Mouse (Mus musculus) MEL (cell line): Measurements from ENCODE around the gene Zbtb22. TPM values are rescaled to one million over a fixed set of nuclear protein-coding genes. Genes with fewer than 3 reads are reported as not detected.
"Not testable (repeated sequence)": the region's sequence is repeated elsewhere in the genome, so short reads cannot be mapped to it uniquely, and the experiment has no call there.

Experiments
- DNase-seq: peaks from one replicate; pipeline ENCODE4 v3.0.0; 2011; ENCODE audit warnings: low read depth, low spot score
- H3K27ac ChIP-seq: 2 replicates; pipeline ENCODE4 v1.5.1; 2012; ENCODE audit warnings: low read depth, mild to moderate bottlenecking, control low read depth, low read length, moderate library complexity; ENCODE audit not compliant: control insufficient read depth
- H3K27me3 ChIP-seq, 2 experiments: fragments of 150-350 bp in 1 of 2; sonication (generic) in 1 of 2; 2 replicates each; pipeline ENCODE4 v1.6.1; 2012; ENCODE audit warnings: low read length in 2 of 2, mild to moderate bottlenecking in 2 of 2, improper control_type of control experiment in 1 of 2, moderate library complexity in 1 of 2; ENCODE audit not compliant: insufficient read depth in 2 of 2, control insufficient read depth in 1 of 2
- H3K36me3 ChIP-seq, 2 experiments: 2 replicates each; pipeline ENCODE4 v1.6.1; 2012 to 2014; ENCODE audit warnings: low read length in 2 of 2, improper control_type of control experiment in 1 of 2, inconsistent platforms in 1 of 2, mild to moderate bottlenecking in 1 of 2; ENCODE audit not compliant: insufficient read depth in 2 of 2, control insufficient read depth in 1 of 2
- H3K4me1 ChIP-seq, 2 experiments: fragments of 150-350 bp in 1 of 2; sonication (generic) in 1 of 2; 2 replicates each; pipeline ENCODE4 v1.6.1; 2012; ENCODE audit warnings: low read length in 2 of 2, improper control_type of control experiment in 1 of 2, mild to moderate bottlenecking in 1 of 2; ENCODE audit not compliant: insufficient read depth in 2 of 2, control insufficient read depth in 1 of 2
- H3K4me3 ChIP-seq, 2 experiments: fragments of 150-350 bp in 1 of 2; sonication (generic) in 1 of 2; 2 replicates each; pipeline ENCODE4 v1.5.1; 2012; ENCODE audit warnings: low read depth in 2 of 2, low read length in 2 of 2, mild to moderate bottlenecking in 2 of 2, moderate library complexity in 2 of 2, control low read depth in 1 of 2, improper control_type of control experiment in 1 of 2; ENCODE audit not compliant: control insufficient read depth in 1 of 2, insufficient read depth in 1 of 2
- H3K79me2 ChIP-seq: 2 replicates; pipeline ENCODE4 v1.6.1; 2012; ENCODE audit warnings: mild to moderate bottlenecking, low read length, moderate library complexity; ENCODE audit not compliant: control insufficient read depth, poor library complexity, insufficient read depth
- H3K9ac ChIP-seq: 2 replicates; pipeline ENCODE4 v1.6.1; 2012; ENCODE audit warnings: low read depth, mild to moderate bottlenecking, control low read depth, low read length, moderate library complexity; ENCODE audit not compliant: control insufficient read depth, poor library complexity, severe bottlenecking
- H3K9me3 ChIP-seq: fragments of 150-350 bp; sonication (generic); replicated peaks from 2 replicates; pipeline ENCODE4 v1.6.1; 2012; ENCODE audit warnings: mild to moderate bottlenecking, low read length, improper control_type of control experiment, moderate library complexity; ENCODE audit not compliant: insufficient read depth
- BHLHE40 ChIP-seq: IDR thresholded peaks from 2 replicates; pipeline ENCODE4 v1.6.1; 2012; ENCODE audit warnings: low read depth, mild to moderate bottlenecking, inconsistent platforms, low read length, improper control_type of control experiment, borderline replicate concordance
- E2F4 ChIP-seq: IDR thresholded peaks from 2 replicates; pipeline ENCODE4 v1.6.1; 2011; ENCODE audit warnings: low read depth, low read length, improper control_type of control experiment, borderline replicate concordance
- EP300 ChIP-seq, 2 experiments: IDR thresholded peaks; 2 replicates each; pipeline ENCODE4 v1.6.1; 2011; ENCODE audit warnings: improper control_type of control experiment in 2 of 2, low read length in 2 of 2, low read depth in 1 of 2, mild to moderate bottlenecking in 1 of 2
- ETS1 ChIP-seq: IDR thresholded peaks from 2 replicates; pipeline ENCODE4 v1.6.1; 2012; ENCODE audit warnings: low read depth, mild to moderate bottlenecking, inconsistent platforms, low read length, improper control_type of control experiment, moderate library complexity
- GABPA ChIP-seq: IDR thresholded peaks from 2 replicates; pipeline ENCODE4 v1.6.1; 2012; ENCODE audit warnings: low read depth, mild to moderate bottlenecking, inconsistent platforms, low read length, improper control_type of control experiment, moderate library complexity
- GATA1 ChIP-seq: IDR thresholded peaks from 2 replicates; pipeline ENCODE4 v1.6.1; 2011; ENCODE audit warnings: low read depth, low read length, improper control_type of control experiment
- HCFC1 ChIP-seq: IDR thresholded peaks from 2 replicates; pipeline ENCODE4 v1.6.1; 2012; ENCODE audit warnings: low read depth, mild to moderate bottlenecking, inconsistent platforms, low read length, improper control_type of control experiment, moderate library complexity
- JUND ChIP-seq: IDR thresholded peaks from 2 replicates; pipeline ENCODE4 v1.6.1; 2011; ENCODE audit warnings: low read depth, mild to moderate bottlenecking, improper control_type of control experiment, low read length
- KAT2A ChIP-seq: conservative IDR thresholded peaks from 2 replicates; pipeline ENCODE4 v1.6.1; 2012; ENCODE audit warnings: low read depth, low read length, improper control_type of control experiment, inconsistent platforms
- MAFK ChIP-seq: IDR thresholded peaks from 2 replicates; pipeline ENCODE4 v1.6.1; 2011; ENCODE audit warnings: low read depth, mild to moderate bottlenecking, low read length, improper control_type of control experiment, borderline replicate concordance
- MAX ChIP-seq: IDR thresholded peaks from 2 replicates; pipeline ENCODE4 v1.6.1; 2011; ENCODE audit warnings: low read length, improper control_type of control experiment
- MYB ChIP-seq: IDR thresholded peaks from 2 replicates; pipeline ENCODE4 v1.6.1; 2011; ENCODE audit warnings: mild to moderate bottlenecking, low read depth, low read length, improper control_type of control experiment
- MYC ChIP-seq: IDR thresholded peaks from 2 replicates; pipeline ENCODE4 v1.6.1; 2011; ENCODE audit warnings: low read depth, mild to moderate bottlenecking, low read length, improper control_type of control experiment, moderate library complexity
- NELFE ChIP-seq: IDR thresholded peaks from 2 replicates; pipeline ENCODE4 v1.6.1; 2011; ENCODE audit warnings: low read depth, low read length, improper control_type of control experiment
- POLR2AphosphoS5 ChIP-seq: IDR thresholded peaks from 2 replicates; pipeline ENCODE4 v1.6.1; 2012; ENCODE audit warnings: low read depth, borderline replicate concordance, mild to moderate bottlenecking, inconsistent platforms, low read length, moderate library complexity, mixed read lengths
- SMC3 ChIP-seq: IDR thresholded peaks from 2 replicates; pipeline ENCODE4 v1.6.1; 2011; ENCODE audit warnings: low read depth, low read length, improper control_type of control experiment
- USF1 ChIP-seq: IDR thresholded peaks from 2 replicates; pipeline ENCODE4 v1.6.1; 2014; ENCODE audit warnings: low read depth, mild to moderate bottlenecking, inconsistent platforms, low read length, improper control_type of control experiment, moderate library complexity
- USF2 ChIP-seq, 2 experiments: IDR thresholded peaks; 2 replicates each; pipeline ENCODE4 v1.6.1; 2011 to 2012; ENCODE audit warnings: improper control_type of control experiment in 2 of 2, low read length in 2 of 2, borderline replicate concordance in 1 of 2, inconsistent platforms in 1 of 2, low read depth in 1 of 2, mild to moderate bottlenecking in 1 of 2; ENCODE audit not compliant: insufficient read depth in 1 of 2
- ZC3H11A ChIP-seq: IDR thresholded peaks from 2 replicates; pipeline ENCODE4 v1.6.1; 2012; ENCODE audit warnings: low read depth, mild to moderate bottlenecking, inconsistent platforms, low read length, improper control_type of control experiment
- ZKSCAN1 ChIP-seq: IDR thresholded peaks from 2 replicates; pipeline ENCODE4 v1.6.1; 2012; ENCODE audit warnings: low read depth, mild to moderate bottlenecking, inconsistent platforms, low read length, improper control_type of control experiment, moderate library complexity
- ZMIZ1 ChIP-seq: IDR thresholded peaks from 2 replicates; pipeline ENCODE4 v1.6.1; 2012; ENCODE audit warnings: low read depth, mild to moderate bottlenecking, inconsistent platforms, low read length, improper control_type of control experiment, moderate library complexity
- ZNF384 ChIP-seq: IDR thresholded peaks from 2 replicates; pipeline ENCODE4 v1.6.1; 2012; ENCODE audit warnings: low read depth, mild to moderate bottlenecking, inconsistent platforms, low read length, improper control_type of control experiment
- polyA plus RNA-seq, 2 experiments: library from polyadenylated mRNA; stranded (reverse) in 1 of 2; unstranded in 1 of 2; fragments of >175 nt in 1 of 2; fragments of >200 nt in 1 of 2; gene quantifications; 2 replicates each; pipeline versions ENCODE4 v1.2.1 to v1.2.4; 2012; ENCODE audit warnings: low replicate concordance in 2 of 2, low read depth in 1 of 2; ENCODE audit not compliant: insufficient read length in 2 of 2, insufficient read depth in 1 of 2, missing spikeins in 1 of 2
- total RNA-seq: library from RNA; depleted of rRNA; stranded (reverse); fragments of 300-350 nt; gene quantifications from 2 replicates; pipeline ENCODE4 v1.2.3, GENCODE M21; 2012

Gene Zbtb22
- total and polyA plus RNA-seq, 3 experiments = 18.6 to 30.0 TPM; not detected in 1

DNA sequence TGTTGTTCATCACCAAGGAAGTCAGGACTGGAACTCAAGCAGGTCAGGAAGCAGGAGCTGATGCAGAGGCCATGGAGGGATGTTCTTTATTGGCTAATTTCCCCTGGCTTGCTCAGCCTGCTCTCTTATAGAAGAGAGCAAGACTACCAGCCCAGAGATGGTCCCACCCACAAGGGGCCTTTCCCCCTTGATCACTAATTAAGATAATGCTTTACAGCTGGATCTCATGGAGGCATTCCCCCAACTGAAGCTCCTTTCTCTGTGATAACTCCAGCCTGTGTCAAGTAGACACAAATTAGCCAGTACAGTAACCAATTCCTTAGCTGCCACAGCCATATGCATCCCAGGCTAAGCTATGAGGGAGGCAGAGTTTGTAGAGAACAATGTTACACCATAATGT is 27.5 kb upstream of the Zbtb22 start:
- not testable (repeated sequence) for H3K9me3 ChIP-seq, H3K27ac ChIP-seq, DNase-seq, H3K27me3 ChIP-seq, H3K9ac ChIP-seq
- Histone ChIP-seq H3K4me1 (peaks cover 4 to 18% of the 10 kb centered on the region in 2 experiments), H3K79me2 (peaks cover 27% of the 10 kb centered on the region), H3K36me3 (peaks cover 2 to 16% of the 10 kb centered on the region in 2 experiments; a peak in 3 of 4 replicates), H3K4me3 (peak overlapping the region in 1 of 2 experiments; percentile 60; a peak in 2 of 4 replicates)
- TF ChIP-seq GATA1 (0 out of 2 replicates have a peak, but pooled peaks have one; percentile 21), EP300 (IDR thresholded peaks at IDR 0.05; ENCODE audit: low read depth in 1 of 2, low read length in 2 of 2) (peak in 1 of 2 experiments; percentile 30; a peak in 1 of 4 replicates), ETS1 (peak; percentile 52; the same call in 1 of the 2 replicates)

GRCm38 (mm10) chr17:33889941-33890532 is 25.7 kb upstream of the Zbtb22 start:
- TF ChIP-seq E2F4 = 0 out of 2 replicates have a peak, but pooled peaks have one; percentile 10
- peak overlapping the region; percentile 50 to 89 for H3K4me3 ChIP-seq
- peaks cover 27% of the 10 kb centered on the region for H3K79me2 ChIP-seq
- not testable (repeated sequence) for H3K27me3 ChIP-seq, H3K9me3 ChIP-seq, DNase-seq
- H3K27ac ChIP-seq = peak overlapping the region; percentile 61
- peaks cover 2 to 16% of the 10 kb centered on the region in 2 experiments; a peak in 3 of 4 replicates for H3K36me3 ChIP-seq
- peaks cover 4 to 18% of the 10 kb centered on the region in 2 experiments for H3K4me1 ChIP-seq
- H3K9ac ChIP-seq = peak overlapping the region; percentile 84

DNA sequence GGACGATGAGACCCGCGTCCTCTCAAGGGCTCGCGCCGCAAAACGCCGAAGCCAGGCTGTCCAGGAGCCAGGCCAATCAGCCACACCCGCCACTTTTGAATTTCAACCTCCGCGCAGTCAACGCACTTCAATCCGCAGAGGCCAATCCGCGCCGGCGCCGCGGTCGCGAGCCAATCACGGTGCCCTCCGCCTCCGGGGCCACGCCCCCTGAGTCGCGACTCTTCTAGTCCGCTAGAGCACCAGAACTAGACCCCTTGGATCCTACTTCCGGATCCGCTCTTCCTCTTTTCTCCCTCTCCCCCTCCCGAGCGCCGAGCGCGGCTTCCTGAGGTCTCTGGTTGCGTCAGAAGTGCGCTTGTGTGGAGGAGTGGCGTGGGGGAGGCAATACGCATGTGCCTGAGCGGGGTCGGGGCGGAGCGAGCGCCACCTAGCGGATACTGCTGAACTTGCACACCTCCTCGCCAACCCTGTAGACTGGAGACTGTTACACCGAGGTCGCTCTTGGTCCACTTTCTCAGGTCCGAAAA is 25.1 kb upstream of the Zbtb22 start, which contains the start of gene Kifc1:
Gene Kifc1, minus strand, starts transcription at position 129 of the 527 bp plus-strand sequence.
- Histone ChIP-seq H3K79me2 (peaks cover 27% of the 10 kb centered on the region), H3K4me3 (peak within 1 kb of the TSS; percentile 60 to 89), H3K27ac (peak within 1 kb of the TSS; percentile 61), H3K36me3 (peaks cover 2 to 16% of the 10 kb centered on the region in 2 experiments; a peak in 3 of 4 replicates), H3K4me1 (peaks cover 4 to 18% of the 10 kb centered on the region in 2 experiments), H3K9ac (peak within 1 kb of the TSS; percentile 84), H3K27me3 (no peaks in the 10 kb centered on the region), H3K9me3 (no peaks in the 10 kb centered on the region)
- DNase-seq = peak; percentile 99
- TF ChIP-seq NELFE (peak; percentile 42; the same call in 1 of the 2 replicates), GATA1 (no peak), ZC3H11A (peak; percentile 6; the same call in 1 of the 2 replicates), POLR2AphosphoS5 (no peak), MAX (peak; percentile 81), USF1 (no peak), USF2 (IDR thresholded peaks at IDR 0.05; ENCODE audit: borderline replicate concordance in 1 of 2, insufficient read depth in 1 of 2, low read depth in 1 of 2, low read length in 2 of 2) (no peak), GABPA (no peak), MAFK (no peak), BHLHE40 (no peak), MYC (peak; percentile 95), HCFC1 (peak; percentile 90), ZKSCAN1 (no peak), JUND (no peak), MYB (no peak), ZMIZ1 (peak; percentile 70; the same call in 1 of the 2 replicates), EP300 (IDR thresholded peaks at IDR 0.05; ENCODE audit: low read depth in 1 of 2, low read length in 2 of 2) (peak in 1 of 2 experiments; percentile 49; a peak in 1 of 4 replicates), SMC3 (peak; percentile 53), E2F4 (no peak), ETS1 (peak; percentile 79), KAT2A (peak; percentile 62; the same call in 1 of the 2 replicates), ZNF384 (peak; percentile 25; the same call in 1 of the 2 replicates)
